Mouse (Mus musculus): ENCODE measurements around the gene Lxn. TPM values are rescaled to one million over a fixed set of nuclear protein-coding genes. Genes with fewer than 3 reads are reported as not detected.

Lxn gene
- 3.7 and 4.5 TPM in 2 replicates for polyA plus RNA-seq (2012; rRNA removed)

DNA sequence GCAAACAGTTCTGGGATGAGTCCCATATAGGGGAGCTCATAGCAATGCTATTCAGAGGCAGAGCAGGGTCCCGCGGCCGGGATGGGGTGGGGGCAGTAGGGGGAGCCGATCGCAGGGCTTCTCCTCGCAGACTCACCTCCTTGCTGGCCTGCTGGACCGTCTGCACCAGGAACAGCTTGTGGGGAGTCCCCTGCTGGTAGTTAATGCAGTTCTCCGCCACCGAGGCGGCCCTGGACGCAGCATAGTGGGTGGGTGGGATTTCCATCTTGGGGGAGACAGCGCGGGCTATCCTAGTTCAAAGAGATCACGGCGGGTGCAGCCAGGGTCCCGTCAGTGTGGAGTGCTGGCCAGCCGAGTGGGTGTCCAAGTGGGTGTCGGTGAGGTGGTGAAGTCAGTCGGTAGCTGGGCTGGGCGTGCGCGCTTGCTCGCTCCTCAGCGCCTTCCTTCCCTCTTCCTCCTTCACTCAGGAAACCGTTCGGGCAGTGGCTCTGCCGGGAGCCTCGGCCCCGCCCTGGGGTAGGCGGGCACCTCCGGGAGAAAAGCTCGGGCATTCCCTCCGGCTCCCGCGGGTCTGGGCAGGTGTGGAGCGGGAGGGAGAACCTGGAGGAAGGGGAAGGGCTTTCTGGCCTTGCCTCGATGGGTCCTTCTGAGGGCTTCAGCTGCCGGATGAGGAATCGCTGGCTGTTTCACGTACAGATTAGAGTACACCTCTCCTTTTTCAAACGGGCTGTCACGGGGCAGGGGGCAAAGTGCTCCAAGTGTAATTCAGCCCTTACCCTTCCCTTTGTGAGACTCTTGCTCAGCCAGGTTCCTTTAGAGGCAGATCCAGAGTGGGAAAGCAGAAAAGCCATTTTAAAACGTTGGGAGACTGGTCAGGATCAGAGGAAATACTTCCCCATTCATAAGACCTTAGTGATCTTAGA, at the start of gene Lxn:
TSS of gene Lxn (minus strand) at position 477 of the 923 bp plus-strand sequence.

DNA sequence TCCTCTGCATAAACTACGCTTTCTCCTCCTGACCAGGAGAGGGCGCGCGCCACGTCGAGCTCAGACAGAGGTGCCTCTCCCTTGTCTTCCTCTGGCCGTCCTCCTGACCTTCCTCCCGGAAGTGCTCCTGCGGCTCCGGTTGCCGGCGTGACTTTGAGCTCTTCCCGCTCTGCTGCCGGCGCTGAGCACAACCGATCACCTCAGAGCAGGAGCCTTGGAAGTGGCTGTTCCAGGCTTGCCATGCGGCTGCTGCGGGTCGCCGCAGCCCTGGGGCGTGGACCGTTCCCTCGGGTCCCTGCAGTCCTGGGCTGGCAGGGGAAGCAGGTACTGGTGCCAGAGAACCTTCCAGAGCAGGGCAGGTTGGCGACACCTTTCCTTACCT, 33.7 kb downstream of the Lxn start, which contains the start of gene Gfm1:
TSS of gene Gfm1 (plus strand) at position 98 of the 382 bp plus-strand sequence.

Other genes starting within 250 kb of the Lxn start
- gene Mlf1, start 89.8 kb downstream of the Lxn start, polyA plus RNA-seq (2012; rRNA removed) = 0.83 and 0.95 TPM in 2 replicates
- gene Gm17402, start 88.8 kb downstream of the Lxn start, polyA plus RNA-seq (2012; rRNA removed) = not detected in 2 replicates
- gene Gfm1, start 33.8 kb downstream of the Lxn start, polyA plus RNA-seq (2012; rRNA removed) = 18.3 and 20.3 TPM in 2 replicates
- gene Rarres1, start 51.6 kb upstream of the Lxn start, polyA plus RNA-seq (2012; rRNA removed) = 1.1 and 1.2 TPM in 2 replicates
- 11.4 and 13.6 TPM in 2 replicates for gene Mfsd1, start 118.8 kb upstream of the Lxn start, polyA plus RNA-seq (2012; rRNA removed)

Measured in liver, embryonic 14 days (tissue).